Mouse (Mus musculus) bone marrow, adult 2 months (tissue): ENCODE results near the gene Dnm2.

Source experiments
- CTCF ChIP-seq: fragments of 200-500 bp; IDR thresholded peaks from 2 replicates; pipeline ENCODE4 v1.5.1; 2011; ENCODE audit warnings: low read length, control low read depth; ENCODE audit not compliant: control insufficient read depth, insufficient read depth
- POLR2A ChIP-seq: fragments of 200-500 bp; IDR thresholded peaks from 2 replicates; pipeline ENCODE4 v1.6.1; 2011; ENCODE audit warnings: low read depth, mild to moderate bottlenecking, control low read depth, low read length, borderline replicate concordance; ENCODE audit not compliant: control insufficient read depth

- no peak for TF ChIP-seq POLR2A
- no peak for TF ChIP-seq CTCF
Observed at GRCm38 (mm10) chr9:21526634-21526944, 101.9 kb downstream of the Dnm2 start.
